Mouse (Mus musculus) CH12.LX (cell line): ENCODE results near the gene Lim2. TPM values are rescaled to one million over a fixed set of nuclear protein-coding genes. Genes with fewer than 3 reads are reported as not detected.

ENCODE experiments used
- DNase-seq: peaks from one replicate; pipeline ENCODE4 v3.0.0-alpha.2; 2013; ENCODE audit errors: extremely low read depth
- H3K27ac ChIP-seq: 2 replicates; pipeline ENCODE4 v1.5.1; 2012; ENCODE audit warnings: low read depth, mild to moderate bottlenecking, control low read depth, moderate library complexity; ENCODE audit not compliant: insufficient read depth
- H3K27me3 ChIP-seq: replicated peaks from 2 replicates; pipeline ENCODE3; 2012; ENCODE audit warnings: inconsistent platforms
- H3K36me3 ChIP-seq, 2 experiments: replicated peaks in 1 of 2; 2 replicates each; pipeline versions ENCODE3 to v1.6.1; 2012; ENCODE audit warnings: inconsistent platforms in 1 of 2, low read length in 1 of 2, mild to moderate bottlenecking in 1 of 2, mixed read lengths in 1 of 2, moderate library complexity in 1 of 2; ENCODE audit not compliant: control insufficient read depth in 1 of 2, insufficient read depth in 1 of 2
- H3K4me1 ChIP-seq, 2 experiments: 2 replicates each; pipeline ENCODE4 v1.6.1; 2012; ENCODE audit warnings: inconsistent platforms in 1 of 2, moderate library complexity in 1 of 2; ENCODE audit not compliant: insufficient read depth in 2 of 2, control insufficient read depth in 1 of 2
- H3K4me2 ChIP-seq: 2 replicates; pipeline ENCODE4 v1.6.1; 2012; ENCODE audit warnings: low read depth, mild to moderate bottlenecking, control low read depth; ENCODE audit not compliant: poor library complexity, insufficient read depth, severe bottlenecking
- H3K4me3 ChIP-seq, 3 experiments: fragments of 150-350 bp in 1 of 3; sonication (generic) in 1 of 3; replicated peaks in 1 of 3; 2 replicates each; pipeline versions ENCODE3 to v1.5.1; 2011 to 2012; ENCODE audit warnings: low read depth in 2 of 3, low read length in 2 of 3, mild to moderate bottlenecking in 2 of 3, moderate library complexity in 2 of 3, control low read depth in 1 of 3, improper control_type of control experiment in 1 of 3, inconsistent platforms in 1 of 3, mixed read lengths in 1 of 3; ENCODE audit not compliant: poor library complexity in 1 of 3
- H3K79me2 ChIP-seq: replicated peaks from 2 replicates; pipeline ENCODE4 v1.6.1; 2012; ENCODE audit warnings: mild to moderate bottlenecking, moderate library complexity; ENCODE audit not compliant: control insufficient read depth, poor library complexity, insufficient read depth, severe bottlenecking; ENCODE audit errors: extremely low read depth
- H3K9ac ChIP-seq: 2 replicates; pipeline ENCODE4 v1.6.1; 2012; ENCODE audit warnings: low read depth, mild to moderate bottlenecking, control low read depth, moderate library complexity; ENCODE audit not compliant: insufficient read depth
- H3K9me3 ChIP-seq: replicated peaks from 2 replicates; pipeline ENCODE3; 2012; ENCODE audit warnings: low read length, inconsistent platforms, mixed read lengths
- BHLHE40 ChIP-seq: IDR thresholded peaks from 2 replicates; pipeline ENCODE4 v1.6.1; 2011; ENCODE audit warnings: mild to moderate bottlenecking, low read depth, low read length, improper control_type of control experiment
- CHD1 ChIP-seq: IDR thresholded peaks from 2 replicates; pipeline ENCODE4 v1.6.1; 2012; ENCODE audit warnings: low read depth, low read length, improper control_type of control experiment, inconsistent platforms
- CTCF ChIP-seq, 2 experiments: IDR thresholded peaks in 1 of 2; conservative IDR thresholded peaks in 1 of 2; 2 replicates each; pipeline ENCODE4 v1.5.1; 2011 to 2012; ENCODE audit warnings: low read depth in 2 of 2, low read length in 2 of 2, improper control_type of control experiment in 1 of 2, inconsistent platforms in 1 of 2, mild to moderate bottlenecking in 1 of 2, moderate library complexity in 1 of 2
- E2F4 ChIP-seq: IDR thresholded peaks from 2 replicates; pipeline ENCODE4 v1.6.1; 2011; ENCODE audit warnings: low read depth, low read length, improper control_type of control experiment; ENCODE audit not compliant: insufficient replicate concordance
- ELF1 ChIP-seq: IDR thresholded peaks from 2 replicates; pipeline ENCODE4 v1.6.1; 2014; ENCODE audit warnings: low read depth, mild to moderate bottlenecking, inconsistent platforms, low read length, improper control_type of control experiment
- EP300 ChIP-seq: IDR thresholded peaks from 2 replicates; pipeline ENCODE4 v1.6.1; 2011; ENCODE audit warnings: low read length, improper control_type of control experiment
- ETS1 ChIP-seq: conservative IDR thresholded peaks from 2 replicates; pipeline ENCODE4 v1.6.1; 2012; ENCODE audit warnings: low read depth, mild to moderate bottlenecking, inconsistent platforms, low read length, improper control_type of control experiment, moderate library complexity
- GABPA ChIP-seq: IDR thresholded peaks from 2 replicates; pipeline ENCODE4 v1.6.1; 2012; ENCODE audit warnings: low read depth, low read length, improper control_type of control experiment, inconsistent platforms; ENCODE audit not compliant: insufficient replicate concordance
- HCFC1 ChIP-seq: IDR thresholded peaks from 2 replicates; pipeline ENCODE4 v1.6.1; 2012; ENCODE audit warnings: low read depth, mild to moderate bottlenecking, inconsistent platforms, low read length, improper control_type of control experiment
- IRF4 ChIP-seq: IDR thresholded peaks from 2 replicates; pipeline ENCODE4 v1.6.1; 2014; ENCODE audit warnings: low read depth, mild to moderate bottlenecking, inconsistent platforms, low read length, improper control_type of control experiment
- JUN ChIP-seq: IDR thresholded peaks from 2 replicates; pipeline ENCODE4 v1.6.1; 2011; ENCODE audit warnings: low read depth, mild to moderate bottlenecking, low read length, improper control_type of control experiment, moderate library complexity; ENCODE audit not compliant: insufficient read depth
- JUND ChIP-seq: conservative IDR thresholded peaks from 2 replicates; pipeline ENCODE4 v1.6.1; 2011; ENCODE audit warnings: low read depth, low read length, improper control_type of control experiment
- KAT2A ChIP-seq: IDR thresholded peaks from 2 replicates; pipeline ENCODE4 v1.6.1; 2012; ENCODE audit warnings: low read length, improper control_type of control experiment, inconsistent platforms; ENCODE audit not compliant: insufficient replicate concordance
- MAFK ChIP-seq: IDR thresholded peaks from 2 replicates; pipeline ENCODE4 v1.6.1; 2011; ENCODE audit warnings: low read length, improper control_type of control experiment; ENCODE audit not compliant: insufficient replicate concordance
- MAX ChIP-seq: IDR thresholded peaks from 2 replicates; pipeline ENCODE4 v1.6.1; 2011; ENCODE audit warnings: low read length, improper control_type of control experiment
- MAZ ChIP-seq: IDR thresholded peaks from 2 replicates; pipeline ENCODE4 v1.6.1; 2012; ENCODE audit warnings: low read depth, mild to moderate bottlenecking, inconsistent platforms, low read length, improper control_type of control experiment, moderate library complexity
- MEF2A ChIP-seq: IDR thresholded peaks from 2 replicates; pipeline ENCODE4 v1.6.1; 2014; ENCODE audit warnings: low read depth, mild to moderate bottlenecking, inconsistent platforms, low read length, improper control_type of control experiment, borderline replicate concordance
- NELFE ChIP-seq: IDR thresholded peaks from 2 replicates; pipeline ENCODE4 v1.6.1; 2011; ENCODE audit warnings: low read depth, low read length, improper control_type of control experiment
- PAX5 ChIP-seq: IDR thresholded peaks from 2 replicates; pipeline ENCODE4 v1.6.1; 2012; ENCODE audit warnings: low read length, inconsistent platforms, mixed read lengths
- POLR2A ChIP-seq: IDR thresholded peaks from 2 replicates; pipeline ENCODE4 v1.6.1; 2011; ENCODE audit warnings: low read depth, mild to moderate bottlenecking, improper control_type of control experiment, low read length
- POLR2AphosphoS2 ChIP-seq: IDR thresholded peaks from 2 replicates; pipeline ENCODE4 v1.6.1; 2011; ENCODE audit warnings: low read depth, low read length, improper control_type of control experiment
- RCOR1 ChIP-seq: conservative IDR thresholded peaks from 2 replicates; pipeline ENCODE4 v1.6.1; 2012; ENCODE audit warnings: low read depth, mild to moderate bottlenecking, inconsistent platforms, low read length, improper control_type of control experiment
- SIN3A ChIP-seq: IDR thresholded peaks from 2 replicates; pipeline ENCODE4 v1.6.1; 2012; ENCODE audit warnings: low read length, improper control_type of control experiment, inconsistent platforms
- SMC3 ChIP-seq: IDR thresholded peaks from 2 replicates; pipeline ENCODE4 v1.6.1; 2011; ENCODE audit warnings: low read depth, low read length, improper control_type of control experiment
- TBP ChIP-seq: conservative IDR thresholded peaks from 2 replicates; pipeline ENCODE4 v1.6.1; 2011; ENCODE audit warnings: low read depth, low read length, improper control_type of control experiment
- USF1 ChIP-seq: IDR thresholded peaks from 2 replicates; pipeline ENCODE4 v1.6.1; 2014; ENCODE audit warnings: low read depth, mild to moderate bottlenecking, inconsistent platforms, low read length, improper control_type of control experiment
- USF2 ChIP-seq: conservative IDR thresholded peaks from 2 replicates; pipeline ENCODE4 v1.6.1; 2011; ENCODE audit warnings: low read depth, low read length, improper control_type of control experiment
- ZC3H11A ChIP-seq: IDR thresholded peaks from 2 replicates; pipeline ENCODE4 v1.6.1; 2012; ENCODE audit warnings: low read depth, mild to moderate bottlenecking, inconsistent platforms, low read length, improper control_type of control experiment
- ZKSCAN1 ChIP-seq: IDR thresholded peaks from 2 replicates; pipeline ENCODE4 v1.6.1; 2012; ENCODE audit warnings: low read depth, inconsistent platforms, low read length, improper control_type of control experiment, borderline replicate concordance
- ZMIZ1 ChIP-seq: IDR thresholded peaks from 2 replicates; pipeline ENCODE4 v1.6.1; 2012; ENCODE audit warnings: low read depth, mild to moderate bottlenecking, inconsistent platforms, low read length, improper control_type of control experiment
- ZNF384 ChIP-seq: IDR thresholded peaks from 2 replicates; pipeline ENCODE4 v1.6.1; 2012; ENCODE audit warnings: low read depth, low read length, improper control_type of control experiment, inconsistent platforms
- dilution Hi-C: fragments of 300-500 bp; cut with MboI; formaldehyde crosslinking; loops from 2 replicates; pipeline ENCODE4 v1.14.3; 2020; ENCODE audit warnings: low sequenced_read_pairs; ENCODE audit not compliant: extremely low pct_unique_long_range_greater_than_20kb, extremely low pct_ligation_motif_present
- in situ Hi-C: fragments of 300-500 bp; cut with MboI; formaldehyde crosslinking; loops from 3 replicates; pipeline ENCODE4 v1.14.3; 2019; ENCODE audit warnings: low sequenced_read_pairs, low pct_ligation_motif_present, low pct_unique_long_range_greater_than_20kb, mixed read lengths
- polyA plus RNA-seq: library from polyadenylated mRNA; unstranded; fragments of >175 nt; gene quantifications from 2 replicates; pipeline ENCODE4 v1.2.1, GENCODE M21; 2012; ENCODE audit warnings: low read depth; ENCODE audit not compliant: insufficient read length
- total RNA-seq, 2 experiments: library from RNA; depleted of rRNA; stranded (reverse); fragments of 300-350 nt in 1 of 2; fragments of >200 nt in 1 of 2; gene quantifications; 2 replicates each; pipeline ENCODE4 v1.2.3; 2012 to 2014

Lim2 gene
- total and polyA plus RNA-seq, 3 experiments: 0.10 TPM; not detected in 2

- no peak for TF ChIP-seq KAT2A
- TF ChIP-seq MAZ: no peak
- no peak for TF ChIP-seq ZNF384
- TF ChIP-seq NELFE: no peak
- peak; percentile 37; the same call in 1 of the 2 replicates for TF ChIP-seq TBP
- Histone ChIP-seq H3K4me2 (no peak overlapping the region), H3K4me1 (peaks cover 14 to 38% of the 10 kb centered on the region in 2 experiments), H3K4me3 (peak overlapping the region in 2 of 3 experiments; percentile 67 to 69), H3K27ac (no peak overlapping the region; the same call in 1 of the 2 replicates), H3K9me3 (no peaks in the 10 kb centered on the region), H3K27me3 (no peaks in the 10 kb centered on the region), H3K36me3 (peaks cover 16 to 30% of the 10 kb centered on the region in 2 experiments), H3K79me2 (peaks cover 10% of the 10 kb centered on the region; the same call in 1 of the 2 replicates), H3K9ac (no peak overlapping the region)
- dilution Hi-C loops (no loop called here), in situ Hi-C loops (loop anchor here (25.0 kb wide), 1 partner anchor 1380 kb away; no protein-coding TSS in a partner anchor)
- DNase-seq: peak; percentile 79
These were observed 19.9 kb upstream of the Lim2 start for GRCm38 (mm10) chr7:43407573-43407972.

GRCm38 (mm10) chr7:43408131-43408553 is 19.3 kb upstream of the Lim2 start, which contains the start of gene Siglecg:
Gene Siglecg, plus strand, starts transcription at chr7:43408204.
- Histone ChIP-seq H3K4me2 (peak within 1 kb of the TSS; percentile 81), H3K27me3 (no peaks in the 10 kb centered on the region), H3K4me1 (peaks cover 14 to 38% of the 10 kb centered on the region in 2 experiments), H3K79me2 (peaks cover 10% of the 10 kb centered on the region; the same call in 1 of the 2 replicates), H3K4me3 (peak within 1 kb of the TSS; percentile 67 to 72 (median 69)), H3K9ac (peak within 1 kb of the TSS; percentile 88), H3K27ac (peak within 1 kb of the TSS; percentile 87), H3K9me3 (no peaks in the 10 kb centered on the region), H3K36me3 (peaks cover 20 to 35% of the 10 kb centered on the region in 2 experiments)
- DNase-seq: peak; percentile 75
- dilution Hi-C loops (no loop called here), in situ Hi-C loops (loop anchor here (25.0 kb wide), 1 partner anchor 1379 kb away; no protein-coding TSS in a partner anchor)
- TF ChIP-seq RCOR1 (0 out of 2 replicates have a peak, but pooled peaks have one; percentile 9), MAFK (no peak), TBP (0 out of 2 replicates have a peak, but pooled peaks have one; percentile 26), ETS1 (peak; percentile 36; the same call in 1 of the 2 replicates), JUN (no peak), SIN3A (no peak; the same call in 1 of the 2 replicates), GABPA (no peak), EP300 (peak; percentile 68), PAX5 (no peak), JUND (no peak), CHD1 (no peak), MEF2A (no peak), ELF1 (peak; percentile 51; the same call in 1 of the 2 replicates), BHLHE40 (0 out of 2 replicates have a peak, but pooled peaks have one; percentile 7), POLR2A (peak; percentile 75), NELFE (peak; percentile 54; the same call in 1 of the 2 replicates), ZNF384 (no peak), HCFC1 (peak; percentile 31; the same call in 1 of the 2 replicates), CTCF (conservative IDR thresholded peaks at IDR 0.05 in 1 of 2, IDR thresholded peaks at IDR 0.05 in 1 of 2; ENCODE audit: low read depth in 2 of 2, low read length in 2 of 2) (no peak), ZKSCAN1 (no peak), E2F4 (no peak), ZMIZ1 (peak; percentile 25; the same call in 1 of the 2 replicates), POLR2AphosphoS2 (no peak), MAX (no peak), USF1 (no peak), IRF4 (peak; percentile 46), SMC3 (no peak), USF2 (no peak), MAZ (no peak), ZC3H11A (no peak)
